Mouse (Mus musculus) retina, postnatal 1 day (tissue): ENCODE data around the gene Hoxb8.

Source experiments
- DNase-seq: peaks from one replicate; pipeline ENCODE4 v3.0.0-alpha.2; 2012

Hoxb8 gene

GRCm38 (mm10) chr11:96281855-96282570 lies at the start of gene Hoxb8:
Hoxb8 (plus strand) TSS chr11:96281905.
- no peak for DNase-seq

DNA sequence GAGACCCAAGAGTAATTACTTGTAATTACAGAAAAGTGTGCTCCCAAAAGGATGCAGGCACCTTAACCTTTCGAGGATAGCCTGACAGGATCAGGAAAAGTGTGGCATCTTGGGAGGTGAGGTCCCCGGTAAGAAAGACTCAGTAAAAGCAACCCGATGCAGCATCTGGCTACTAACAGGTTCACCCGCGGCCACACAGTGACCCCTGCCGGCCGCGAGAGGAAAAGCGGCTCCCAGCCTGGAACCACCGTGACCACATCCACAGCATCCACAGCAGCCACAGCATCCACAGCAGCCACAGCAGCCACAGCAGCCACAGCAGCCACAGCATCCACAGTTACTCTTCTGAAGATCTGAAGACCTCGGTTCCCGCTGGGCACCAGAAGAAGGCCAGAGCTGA lies 46.8 kb upstream of the Hoxb8 start:
- peak; percentile 69 for DNase-seq

GRCm38 (mm10) chr11:96240211-96240610 lies 41.5 kb upstream of the Hoxb8 start:
- DNase-seq: peak; percentile 63

DNA sequence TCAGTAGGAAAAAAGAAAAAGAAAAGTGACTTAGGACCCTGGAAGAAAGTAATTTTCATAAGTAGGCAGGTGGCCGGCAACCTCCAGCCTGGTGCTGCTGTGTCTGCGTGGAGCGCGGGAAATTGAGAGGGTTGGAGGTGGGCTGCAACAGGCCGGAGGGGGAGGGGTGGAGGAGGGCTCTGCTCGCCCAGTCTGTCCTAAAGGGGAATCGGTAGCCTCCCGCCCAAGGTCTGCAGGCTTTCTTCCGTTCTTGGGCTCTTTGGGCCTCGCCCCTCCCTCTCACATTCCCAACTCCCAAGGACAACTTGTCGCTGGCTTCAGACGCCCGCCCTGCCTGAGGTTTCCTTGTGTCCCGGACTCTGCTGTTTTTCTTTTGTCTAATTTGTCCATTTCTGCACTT lies 30.8 kb upstream of the Hoxb8 start:
- DNase-seq: no peak

DNA sequence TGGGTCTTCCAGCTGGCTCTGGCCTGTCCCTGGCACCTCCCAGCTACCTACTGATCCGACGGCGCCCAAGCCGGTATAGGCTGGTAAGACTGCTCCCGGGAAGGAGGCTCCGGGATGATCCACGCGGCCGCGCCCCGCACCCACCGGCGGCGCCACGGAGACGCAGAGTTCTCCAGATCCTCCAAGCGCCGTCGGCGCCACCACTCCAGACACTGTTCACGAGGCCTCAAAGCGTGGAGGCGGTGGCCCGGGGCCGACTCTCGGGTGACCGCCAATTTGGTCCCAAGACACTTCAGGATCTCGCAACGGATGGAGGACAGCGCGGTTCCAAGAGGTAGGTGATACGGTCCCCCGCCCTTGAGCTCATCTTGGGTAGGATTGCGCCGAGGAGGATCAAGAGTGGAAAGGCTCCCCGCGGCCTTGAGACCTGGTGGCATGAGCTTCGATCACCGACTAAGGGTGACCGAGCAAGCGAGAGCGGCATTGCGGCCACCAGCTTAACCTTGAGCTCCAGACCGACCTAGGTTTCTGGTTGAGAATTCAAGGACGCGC lies 30.1 kb upstream of the Hoxb8 start:
- DNase-seq: no peak

GRCm38 (mm10) chr11:96252541-96253120 lies 29.1 kb upstream of the Hoxb8 start:
- no peak for DNase-seq

DNA sequence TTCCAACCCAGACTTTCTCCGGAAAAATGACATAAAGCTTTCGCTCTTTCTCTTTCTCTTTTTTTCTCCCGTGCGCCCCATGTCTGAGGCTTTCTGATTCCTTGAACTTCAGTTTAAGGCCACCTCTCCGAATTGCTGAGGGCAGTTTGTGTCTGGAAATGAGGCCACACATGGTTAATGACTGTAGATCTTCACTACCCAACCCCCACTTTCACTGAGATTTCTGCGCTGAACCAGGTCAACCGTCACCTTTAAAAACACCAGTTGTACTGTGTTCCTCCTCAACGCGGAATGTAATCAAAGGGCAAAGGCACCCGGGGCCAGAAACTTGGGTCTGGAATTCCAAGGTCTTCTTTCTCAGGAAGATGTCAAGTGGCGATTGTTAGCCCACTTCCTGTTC lies 27.5 kb upstream of the Hoxb8 start:
- DNase-seq: no peak

DNA sequence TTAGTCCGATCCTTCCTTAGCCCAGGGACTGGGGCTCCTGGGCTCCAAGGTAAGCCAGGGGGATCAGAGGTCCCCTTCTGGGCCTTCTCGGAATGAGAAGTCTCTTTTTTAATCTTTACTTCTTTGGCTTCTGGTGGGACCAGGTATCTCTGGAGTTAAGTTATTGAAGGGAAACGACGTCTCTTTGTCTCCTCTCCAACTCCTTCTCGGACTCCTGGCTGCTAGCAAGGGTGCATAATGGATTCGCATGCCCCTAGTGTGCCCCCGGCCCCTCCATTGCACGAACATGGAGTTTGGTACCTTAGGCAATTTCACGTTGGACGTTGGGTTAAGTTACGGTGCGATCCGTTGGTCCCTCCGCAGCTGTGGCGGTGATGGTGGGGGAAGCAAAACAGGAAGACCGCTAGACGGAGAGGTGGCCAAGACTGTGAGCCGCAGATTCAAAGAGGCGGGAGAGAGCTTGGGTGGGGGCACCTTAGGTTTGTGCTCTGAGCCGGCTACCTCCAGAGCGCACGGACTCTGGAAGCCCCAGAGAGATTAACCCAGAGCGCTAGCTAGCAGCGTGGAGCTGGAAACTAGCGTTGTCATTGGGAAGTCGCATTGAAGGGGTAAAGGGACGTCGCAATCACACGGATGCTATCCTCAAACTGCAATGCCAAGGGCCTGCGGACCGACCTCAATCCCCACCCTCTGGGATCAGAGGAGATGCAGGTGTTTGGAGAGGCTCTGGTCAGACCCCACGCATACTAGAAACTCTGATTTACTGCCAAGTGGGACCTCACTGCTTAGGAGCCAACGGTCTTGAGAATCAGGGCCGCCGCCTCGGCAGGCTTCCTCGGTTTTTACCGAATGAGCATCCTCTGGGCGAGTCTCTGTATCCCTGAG lies 26.4 kb upstream of the Hoxb8 start:
- no peak for DNase-seq

DNA sequence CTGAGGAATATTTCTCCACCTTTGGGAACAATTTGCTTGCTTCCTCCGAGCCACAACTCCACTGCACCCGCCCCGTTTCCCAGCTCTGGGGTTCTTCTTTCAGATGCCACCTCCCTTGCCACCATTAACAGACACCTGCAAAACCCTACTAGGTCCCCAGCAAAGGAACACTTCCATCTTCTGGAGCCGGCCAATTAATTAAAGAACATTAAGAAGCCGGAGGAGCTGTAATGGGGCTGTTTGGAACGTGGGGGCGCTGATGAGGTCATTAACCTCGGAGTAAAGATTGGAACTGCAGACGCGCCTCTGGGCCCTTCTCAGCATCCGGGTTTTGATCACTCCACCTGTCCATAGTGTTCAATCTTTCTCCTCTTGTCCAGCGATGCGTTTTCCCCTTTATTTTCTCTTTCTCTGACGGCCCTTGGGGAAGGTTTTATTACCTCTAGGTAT lies 25.7 kb upstream of the Hoxb8 start:
- DNase-seq: no peak

GRCm38 (mm10) chr11:96257141-96257540 lies 24.6 kb upstream of the Hoxb8 start:
- no peak for DNase-seq

DNA sequence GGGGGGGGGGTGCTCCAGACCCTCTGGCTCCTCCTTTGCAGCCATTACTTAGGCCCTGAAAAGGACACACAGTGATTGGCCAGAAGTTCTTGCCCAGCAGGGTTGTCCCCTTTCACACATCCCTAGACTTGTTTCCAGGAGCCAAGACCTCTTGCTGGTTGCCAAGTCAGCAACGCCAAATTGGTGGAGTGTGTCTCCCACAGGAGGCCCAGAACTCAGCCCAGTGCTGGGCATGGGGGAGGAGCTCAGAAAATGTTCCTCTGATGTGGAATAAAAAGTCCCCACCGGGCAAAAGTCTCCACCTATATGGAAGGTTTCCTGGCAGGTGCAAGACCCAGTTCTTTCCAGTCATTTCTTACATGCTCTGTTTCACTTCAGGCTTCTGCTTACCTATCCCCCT lies 22.7 kb upstream of the Hoxb8 start:
- DNase-seq: no peak

GRCm38 (mm10) chr11:96259511-96259910 lies 22.2 kb upstream of the Hoxb8 start:
- DNase-seq: no peak

DNA sequence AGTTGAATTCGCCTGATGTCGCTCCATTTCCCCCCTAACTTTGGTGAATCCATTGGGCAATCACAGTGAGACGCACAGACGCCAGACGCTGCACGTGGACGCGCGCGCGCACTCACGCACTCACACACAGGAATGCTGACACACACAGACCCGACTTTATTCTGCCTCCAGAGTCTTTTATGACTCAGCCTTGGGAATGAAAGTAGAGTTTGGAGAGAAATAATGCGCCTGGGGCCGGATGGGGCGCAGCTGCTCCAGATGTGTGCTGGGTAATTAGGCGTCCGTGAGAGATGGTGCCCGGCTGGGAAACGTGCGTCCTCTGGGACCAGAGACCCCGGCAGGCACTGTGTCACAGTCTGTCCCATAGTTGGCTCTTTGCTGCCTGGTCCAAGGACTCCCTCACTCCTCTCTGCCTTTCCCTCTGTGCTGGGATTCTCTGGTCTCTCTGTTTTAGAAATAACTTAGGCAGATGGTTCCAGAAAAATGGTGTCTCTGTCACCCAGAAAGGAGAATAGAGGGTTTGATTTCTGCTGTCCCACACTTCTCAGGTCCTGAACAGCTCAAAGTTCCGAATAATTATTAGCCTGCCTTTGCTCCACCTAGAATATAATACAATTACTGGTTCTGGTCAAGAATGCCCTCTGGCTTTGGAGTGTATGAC lies 21.3 kb upstream of the Hoxb8 start:
- peak; percentile 39 for DNase-seq

DNA sequence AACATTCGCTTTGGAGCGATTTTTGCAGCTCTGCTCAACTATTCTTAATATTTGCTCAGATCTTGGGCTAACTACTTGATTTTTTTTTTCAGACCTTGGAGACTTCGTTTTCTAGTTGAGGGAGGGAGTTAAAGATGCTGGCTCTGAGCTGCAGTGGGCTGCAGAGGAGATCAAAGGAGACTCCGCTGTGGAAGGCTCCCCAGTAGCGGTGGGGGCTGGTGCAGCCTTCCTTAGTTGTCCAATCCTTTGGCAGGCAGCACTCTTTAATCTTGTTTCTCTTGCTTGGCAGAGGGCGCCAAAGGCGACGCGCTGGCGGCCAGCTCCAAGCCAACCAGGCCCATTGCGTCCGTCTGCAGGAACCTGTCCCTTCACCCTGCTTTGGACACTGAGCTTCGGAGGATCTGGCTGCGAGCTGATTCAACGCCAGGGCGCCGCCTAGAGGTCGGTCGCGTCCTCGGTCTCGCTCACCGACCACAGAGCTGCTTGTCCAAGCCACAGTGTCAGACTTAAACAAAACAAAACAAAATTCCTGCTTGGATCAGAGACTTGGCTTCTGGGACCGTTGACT lies 20.3 kb upstream of the Hoxb8 start:
- peak; percentile 84 for DNase-seq

GRCm38 (mm10) chr11:96262262-96262830 lies 19.4 kb upstream of the Hoxb8 start:
- no peak for DNase-seq

DNA sequence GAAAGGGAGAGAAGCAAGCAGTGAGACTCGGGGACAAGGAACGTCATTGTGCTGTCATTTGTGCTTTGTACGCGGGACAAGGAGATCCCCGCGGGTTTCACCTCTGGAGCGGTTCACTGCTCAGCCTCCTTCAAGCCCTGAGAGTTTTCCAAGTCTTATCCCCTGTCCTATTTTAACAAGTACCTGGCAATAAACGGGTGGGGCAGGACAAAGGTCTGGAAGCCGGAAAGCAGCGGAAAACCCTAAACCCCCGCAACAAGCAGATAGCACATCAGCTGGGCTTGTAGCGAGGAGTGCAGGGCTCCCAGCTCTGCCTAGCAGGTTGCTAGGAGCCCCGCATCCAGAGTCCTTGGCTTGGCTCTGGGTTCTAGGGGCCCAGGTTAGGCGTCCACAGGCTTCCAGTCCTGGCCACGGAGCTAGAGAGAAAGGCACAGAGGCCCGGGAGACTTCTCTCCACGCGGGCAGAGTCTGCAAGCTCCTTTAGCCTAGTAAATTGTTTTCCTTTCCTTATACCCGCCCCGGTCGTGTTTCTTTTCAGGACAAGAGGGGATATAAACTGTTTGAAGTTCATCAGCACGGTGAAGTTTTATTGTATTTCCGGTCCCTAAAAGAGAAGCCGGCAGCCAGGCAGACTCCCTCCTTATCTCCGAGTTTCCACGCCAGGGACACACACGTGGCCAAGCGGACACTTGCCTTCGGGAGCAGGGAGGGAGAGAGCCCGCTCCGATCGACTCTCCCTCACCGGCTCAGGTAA lies 17.9 kb upstream of the Hoxb8 start:
- no peak for DNase-seq

DNA sequence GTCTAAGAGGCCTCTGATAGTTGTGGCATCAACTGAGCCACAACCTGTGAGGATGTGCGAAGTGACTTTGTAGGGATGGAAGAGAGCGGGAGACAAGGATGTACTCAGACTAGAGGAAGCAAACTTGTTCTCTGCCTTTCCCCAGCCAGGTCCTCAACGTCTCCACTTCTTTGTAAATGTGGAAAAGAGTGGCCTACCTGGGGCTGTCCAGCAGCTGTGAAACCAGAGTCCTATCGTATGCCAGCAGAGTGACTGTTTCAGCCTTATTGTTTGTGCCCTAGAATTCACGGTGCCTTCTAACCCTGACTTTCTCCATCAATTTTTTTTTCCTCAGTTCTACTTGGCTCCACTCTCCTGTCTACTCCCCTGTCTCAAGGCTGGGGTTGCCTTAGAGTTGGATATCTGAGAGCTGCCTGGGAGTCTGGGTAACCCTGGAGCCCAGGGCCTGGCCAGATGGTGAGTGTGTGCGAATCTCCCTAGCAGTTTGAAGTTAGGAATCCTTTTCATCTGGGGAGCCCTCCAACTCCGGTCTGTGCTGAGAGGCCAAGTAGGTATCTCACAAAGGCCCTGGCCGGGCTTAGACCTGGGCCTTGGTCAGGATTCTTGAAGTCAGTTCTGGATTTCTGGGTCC lies 17.2 kb upstream of the Hoxb8 start:
- no peak for DNase-seq

GRCm38 (mm10) chr11:96265954-96266353 lies 15.8 kb upstream of the Hoxb8 start:
- no peak for DNase-seq

- no peak for DNase-seq
Measured at GRCm38 (mm10) chr11:96267021-96267920, 14.4 kb upstream of the Hoxb8 start.
